Mouse (Mus musculus) heart, adult 2 months (tissue): ENCODE measurements around the gene Noxo1. TPM values are rescaled to one million over a fixed set of nuclear protein-coding genes. Genes with fewer than 3 reads are reported as not detected.
"Not testable (repeated sequence)": the region's sequence is repeated elsewhere in the genome, so short reads cannot be mapped to it uniquely, and the experiment has no call there.

ENCODE experiments used
- DNase-seq, 2 experiments: peaks; one replicate each; pipeline ENCODE4 v3.0.0; 2021
- H3K27ac ChIP-seq: fragments of 200-600 bp; 2 replicates; pipeline ENCODE4 v1.8.1; 2022
- H3K27me3 ChIP-seq: fragments of 200-500 bp; 2 replicates; pipeline ENCODE4 v1.6.1; 2012; ENCODE audit warnings: mild to moderate bottlenecking, low read length, inconsistent platforms, mixed read lengths; ENCODE audit not compliant: control insufficient read depth, insufficient read depth
- H3K36me3 ChIP-seq: fragments of 200-500 bp; 2 replicates; pipeline ENCODE4 v1.6.1; 2012; ENCODE audit warnings: low read length, inconsistent platforms; ENCODE audit not compliant: control insufficient read depth, insufficient read depth
- H3K4me1 ChIP-seq: fragments of 200-500 bp; 2 replicates; pipeline ENCODE4 v1.6.1; 2011; ENCODE audit warnings: low read length; ENCODE audit not compliant: control insufficient read depth, insufficient read depth
- H3K4me3 ChIP-seq: fragments of 200-600 bp; 2 replicates; pipeline ENCODE4 v1.8.1; 2022
- H3K79me2 ChIP-seq: fragments of 200-500 bp; replicated peaks from 2 replicates; pipeline ENCODE4 v1.6.1; 2012; ENCODE audit warnings: mild to moderate bottlenecking, inconsistent platforms, low read length, moderate library complexity, mixed read lengths; ENCODE audit not compliant: control insufficient read depth, insufficient read depth
- H3K9ac ChIP-seq: fragments of 200-500 bp; 2 replicates; pipeline ENCODE4 v1.6.1; 2012; ENCODE audit warnings: low read depth, mild to moderate bottlenecking, control low read depth, inconsistent platforms, low read length, mixed read lengths
- CTCF ChIP-seq: fragments of 200-600 bp; IDR thresholded peaks from 2 replicates; pipeline ENCODE4 v1.8.1; 2022; ENCODE audit warnings: antibody characterized with exemption, mild to moderate bottlenecking, moderate library complexity
- EP300 ChIP-seq: fragments of 200-500 bp; IDR thresholded peaks from 2 replicates; pipeline ENCODE4 v1.6.1; 2011; ENCODE audit warnings: low read depth, low read length, control low read depth; ENCODE audit not compliant: insufficient read depth
- POLR2A ChIP-seq: fragments of 200-500 bp; IDR thresholded peaks from 2 replicates; pipeline ENCODE4 v1.6.1; 2011; ENCODE audit warnings: mild to moderate bottlenecking, low read depth, low read length, control low read depth; ENCODE audit not compliant: insufficient read depth
- WGBS: fragments of 180-500 bp; shearing (Covaris S2); methylation state at CpG from one replicate; pipeline ENCODE4 v1.1.7; 2018; 5-methylcytosine and 5-hydroxymethylcytosine counted together
- intact Hi-C: fragments of 180-260 bp; cut with DNase I; formaldehyde crosslinking; loops from one replicate; pipeline ENCODE4 v1.15.1; 2025
- polyA plus RNA-seq: library from polyadenylated mRNA; depleted of rRNA; stranded (reverse); fragments of >200 nt; gene quantifications from 2 replicates; pipeline ENCODE4 v1.2.3, GENCODE M21; 2012
- total RNA-seq, 2 experiments: library from RNA; stranded (reverse); gene quantifications; 2 replicates each; pipeline ENCODE4 v1.2.3; 2021

The Noxo1 gene
- total and polyA plus RNA-seq, 3 experiments: 0.65 to 4.5 (median 1.0) TPM

DNA sequence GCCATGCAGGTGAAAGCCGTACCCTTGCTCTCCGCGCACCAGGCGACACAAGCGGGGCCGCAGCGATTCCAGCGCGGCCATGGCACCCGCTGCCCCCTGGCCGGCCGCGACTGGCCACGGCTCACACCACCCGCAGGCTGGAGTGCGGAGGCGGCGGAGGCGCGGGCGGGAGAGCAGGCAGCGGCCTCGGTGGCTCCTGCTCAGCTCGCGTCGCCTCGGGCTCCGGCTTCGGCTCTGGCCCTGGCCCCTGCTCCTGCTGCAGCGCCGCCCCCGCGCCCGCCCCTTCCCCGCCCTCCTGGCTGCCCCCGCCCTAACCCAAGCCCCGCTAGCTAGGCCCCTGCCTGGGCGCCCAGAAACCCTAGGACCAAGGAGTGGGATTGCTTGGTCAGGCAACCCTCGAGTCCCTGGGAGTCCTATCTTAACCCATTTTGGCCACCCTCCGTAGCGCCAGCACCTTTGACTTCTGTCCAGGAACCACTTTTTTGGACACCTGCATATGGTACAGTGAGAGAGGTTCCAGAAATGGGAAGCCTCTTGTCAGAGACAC is 45.9 kb upstream of the Noxo1 start, which contains the start of gene Slc9a3r2:
Slc9a3r2 (minus strand) TSS at position 258 of the 547 bp plus-strand sequence.
- intact Hi-C loops: loop anchor here (1.0 to 5.0 kb wide), 3 partner anchors 18 to 123 kb away; partner anchors contain the start of genes Nthl1, Traf7 and Tsc2
- H3K4me3 ChIP-seq: peak within 1 kb of the TSS; percentile 97
- peak within 1 kb of the TSS; percentile 99 for H3K9ac ChIP-seq
- 1% methylated on average over 35 of the region's 41 CpGs for WGBS
- H3K79me2 ChIP-seq: peaks cover 3% of the 10 kb centered on the region
- H3K27me3 ChIP-seq: no peaks in the 10 kb centered on the region
- peak within 1 kb of the TSS; percentile 98 for H3K27ac ChIP-seq
- no peaks in the 10 kb centered on the region for H3K36me3 ChIP-seq
- H3K4me1 ChIP-seq: peaks cover 11% of the 10 kb centered on the region
- TF ChIP-seq POLR2A (peak; percentile 80), EP300 (no peak)
- DNase-seq: peak; percentile 82 to 83

DNA sequence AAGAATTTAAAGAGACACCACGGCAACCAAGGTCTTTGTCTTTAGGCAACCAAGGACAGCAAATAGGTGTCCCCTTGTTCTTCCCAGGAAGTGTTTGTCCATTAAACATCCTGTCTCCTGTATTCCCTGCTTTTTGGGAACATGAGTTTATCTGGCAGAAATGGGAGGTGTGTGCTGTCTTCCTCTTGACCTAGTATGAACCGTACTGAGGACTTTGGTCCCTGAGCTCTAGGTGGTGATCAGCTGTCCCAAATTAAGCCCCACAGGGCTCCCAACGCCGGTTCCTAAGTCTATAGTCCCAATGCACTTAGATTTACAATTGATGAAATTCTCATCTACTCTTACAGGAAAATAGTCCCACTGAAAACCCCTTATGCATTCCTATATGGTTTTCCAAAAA is 45.3 kb upstream of the Noxo1 start:
- no peak for DNase-seq
- intact Hi-C loops: loop anchor here (1.0 to 5.0 kb wide), 3 partner anchors 18 to 123 kb away; partner anchors contain the start of genes Nthl1, Traf7 and Tsc2
- peak overlapping the region; percentile 98 for H3K27ac ChIP-seq
- no peak for TF ChIP-seq EP300
- TF ChIP-seq POLR2A: no peak
- TF ChIP-seq CTCF: no peak
- H3K36me3 ChIP-seq: no peaks in the 10 kb centered on the region
- no peaks in the 10 kb centered on the region for H3K27me3 ChIP-seq
- peaks cover 8% of the 10 kb centered on the region for H3K4me1 ChIP-seq
- peak overlapping the region; percentile 97 for H3K4me3 ChIP-seq
- WGBS: 62% methylated on average over 4 of the region's 4 CpGs
- H3K79me2 ChIP-seq: peaks cover 3% of the 10 kb centered on the region
- H3K9ac ChIP-seq: peak overlapping the region; percentile 75; the same call in 1 of the 2 replicates

DNA sequence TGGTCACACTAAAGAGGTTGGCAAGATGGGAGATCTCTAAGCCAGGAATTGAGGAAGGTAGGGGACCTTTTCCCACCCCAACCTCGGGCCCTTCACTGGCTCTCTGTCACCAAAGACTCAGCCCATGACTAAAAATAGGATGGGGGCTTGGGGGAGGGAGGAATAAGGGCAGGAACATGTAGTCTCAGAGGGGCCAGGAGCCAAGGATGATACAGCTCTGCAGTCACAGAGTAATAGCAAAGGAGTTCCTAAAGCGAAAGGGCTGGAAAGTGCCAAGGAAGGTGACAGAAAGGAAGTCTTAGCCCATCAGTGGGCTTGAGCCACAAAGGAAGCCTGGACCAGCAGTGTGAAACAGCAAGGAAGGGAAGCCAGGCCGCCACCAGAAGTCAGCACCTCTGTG is 44.2 kb upstream of the Noxo1 start:
- 29% methylated on average over 3 of the region's 3 CpGs for WGBS
- no peak for DNase-seq
- Histone ChIP-seq H3K79me2 (peaks cover 3% of the 10 kb centered on the region), H3K27me3 (no peaks in the 10 kb centered on the region), H3K4me1 (peaks cover 8% of the 10 kb centered on the region), H3K4me3 (no peak overlapping the region), H3K27ac (peak overlapping the region; percentile 31), H3K36me3 (no peaks in the 10 kb centered on the region), H3K9ac (no peak overlapping the region)
- intact Hi-C loops: loop anchor here (5.0 kb wide), 2 partner anchors 55 to 125 kb away; partner anchors contain the start of gene Traf7
- TF ChIP-seq EP300 (no peak), CTCF (no peak), POLR2A (no peak)

DNA sequence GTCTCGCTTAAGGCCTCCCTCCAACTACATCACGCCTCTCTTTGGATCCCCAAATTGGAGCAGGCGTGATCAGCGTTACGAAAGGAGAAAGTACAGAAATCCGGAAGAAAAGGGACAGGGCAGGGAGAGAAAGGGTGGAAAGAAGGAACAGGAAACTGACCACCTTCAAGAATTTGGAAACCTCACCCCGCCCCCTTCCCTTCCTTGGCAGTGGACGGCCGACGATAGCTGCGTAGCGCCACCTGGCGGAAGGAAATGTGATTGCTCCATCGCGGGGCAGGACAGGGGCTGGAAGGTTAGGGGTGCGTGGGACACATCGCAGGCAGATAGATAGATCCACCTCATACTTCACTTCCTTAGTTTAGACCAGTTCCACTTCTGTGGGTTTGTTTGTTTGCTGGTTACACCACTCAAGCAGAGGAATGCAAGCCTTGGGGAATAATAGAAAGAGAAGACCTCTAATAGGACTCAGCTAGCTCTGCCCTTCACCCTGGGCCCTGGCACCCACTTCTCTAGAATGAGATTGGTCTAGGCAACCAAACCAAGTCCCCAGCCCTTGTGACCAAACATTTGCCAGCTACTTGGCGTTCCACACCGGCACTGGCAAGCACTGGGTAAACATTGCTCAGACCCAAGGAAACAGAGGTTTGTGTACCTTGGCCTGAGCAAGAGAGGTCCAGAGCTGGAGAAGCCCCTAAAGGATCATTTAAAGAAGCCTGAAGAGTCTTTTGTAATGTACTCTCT is 41.9 kb upstream of the Noxo1 start:
- Histone ChIP-seq H3K27ac (peak overlapping the region; percentile 45), H3K4me1 (peaks cover 8% of the 10 kb centered on the region), H3K36me3 (no peaks in the 10 kb centered on the region), H3K27me3 (peaks cover 15% of the 10 kb centered on the region), H3K9ac (peak overlapping the region; percentile 19; the same call in 1 of the 2 replicates), H3K79me2 (peaks cover 3% of the 10 kb centered on the region; the same call in 1 of the 2 replicates), H3K4me3 (peak overlapping the region; percentile 33; the same call in 1 of the 2 replicates)
- TF ChIP-seq CTCF: peak; percentile 96
- TF ChIP-seq EP300: peak; percentile 91
- no peak for TF ChIP-seq POLR2A
- WGBS: 5% methylated on average over 19 of the region's 19 CpGs
- DNase-seq: peak; percentile 79 to 84
- intact Hi-C loops: loop anchor here (2.0 to 5.0 kb wide), 3 partner anchors 57 to 127 kb away; partner anchors contain the start of gene Traf7

DNA sequence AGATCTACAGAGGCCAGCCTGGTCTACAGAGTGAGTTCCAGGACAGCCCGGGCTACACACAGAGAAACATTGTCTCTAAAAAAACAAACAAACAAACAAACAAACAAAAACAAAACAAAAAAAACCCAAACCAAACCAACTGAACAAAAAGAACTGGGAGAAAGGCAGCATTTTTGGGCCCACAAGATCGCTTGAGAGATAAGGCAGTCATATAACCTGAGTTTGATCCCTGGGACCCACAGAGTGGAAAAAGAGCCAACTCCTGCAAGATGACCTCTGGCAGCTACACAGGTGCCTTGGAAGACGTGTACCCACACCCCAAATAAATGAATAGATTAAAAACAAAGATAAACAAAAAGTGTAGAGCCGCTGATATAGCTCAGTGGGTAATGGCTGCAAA is 41.1 kb upstream of the Noxo1 start:
- no peak for DNase-seq
- Histone ChIP-seq H3K9ac (no peak overlapping the region), H3K27ac (no peak overlapping the region), H3K79me2 (peaks cover under 1% of the 10 kb centered on the region; the same call in 1 of the 2 replicates), H3K4me1 (peaks cover 8% of the 10 kb centered on the region), H3K36me3 (no peaks in the 10 kb centered on the region), H3K4me3 (no peak overlapping the region), H3K27me3 (peaks cover 15% of the 10 kb centered on the region)
- intact Hi-C loops: loop anchor here (2.0 to 5.0 kb wide), 3 partner anchors 58 to 128 kb away; partner anchors contain the start of gene Traf7
- TF ChIP-seq CTCF: no peak
- no peak for TF ChIP-seq EP300
- TF ChIP-seq POLR2A: no peak
- WGBS: 79% methylated on average over 4 of the region's 4 CpGs

DNA sequence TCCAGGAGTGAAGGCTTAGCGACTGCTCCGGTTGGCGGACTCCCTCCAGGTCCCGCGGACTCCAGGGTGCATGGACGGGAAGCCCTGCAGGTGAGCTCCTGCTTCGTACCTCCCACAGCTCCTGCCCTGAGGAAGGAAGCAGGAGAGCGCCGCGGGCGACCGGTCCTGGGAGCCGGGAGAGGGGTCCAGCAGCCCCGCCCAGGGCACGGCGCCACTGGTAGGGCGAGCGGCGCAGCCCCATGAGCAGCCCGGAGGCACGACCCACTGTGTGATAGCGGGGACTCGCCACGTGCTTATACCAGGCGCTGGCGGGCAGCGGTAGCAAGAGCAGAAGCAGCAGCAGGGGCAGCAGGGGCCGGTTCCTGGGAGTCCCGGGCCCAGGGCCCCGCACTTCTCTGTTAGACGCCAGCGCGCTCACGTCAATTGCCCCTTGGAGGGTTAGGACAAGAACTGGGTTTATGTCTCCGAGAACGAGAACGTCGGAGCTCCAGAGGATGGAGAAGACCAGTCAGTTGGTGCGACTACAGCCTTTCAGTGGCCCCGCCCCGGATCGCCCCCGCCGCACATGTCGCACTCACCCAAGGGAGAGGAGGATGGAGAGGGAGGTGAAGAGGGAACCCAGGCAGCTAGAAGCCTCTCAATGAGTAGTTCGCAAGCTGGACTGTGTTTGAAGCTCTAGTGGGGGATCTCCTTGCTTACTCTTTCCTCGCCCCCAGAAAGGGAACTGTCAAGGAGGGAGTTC is 37.8 kb upstream of the Noxo1 start, which contains the start of gene Npw:
Npw (minus strand) TSS at position 441 of the 742 bp plus-strand sequence.
- Histone ChIP-seq H3K36me3 (no peaks in the 10 kb centered on the region), H3K4me3 (peak within 1 kb of the TSS; percentile 39), H3K9ac (peak within 1 kb of the TSS; percentile 68), H3K79me2 (no peaks in the 10 kb centered on the region), H3K27ac (no peak within 1 kb of the TSS), H3K27me3 (peaks cover 15% of the 10 kb centered on the region), H3K4me1 (peaks cover 4% of the 10 kb centered on the region)
- intact Hi-C loops: no loop called here
- no peak for TF ChIP-seq EP300
- 4% methylated on average over 47 of the region's 47 CpGs for WGBS
- no peak for DNase-seq

DNA sequence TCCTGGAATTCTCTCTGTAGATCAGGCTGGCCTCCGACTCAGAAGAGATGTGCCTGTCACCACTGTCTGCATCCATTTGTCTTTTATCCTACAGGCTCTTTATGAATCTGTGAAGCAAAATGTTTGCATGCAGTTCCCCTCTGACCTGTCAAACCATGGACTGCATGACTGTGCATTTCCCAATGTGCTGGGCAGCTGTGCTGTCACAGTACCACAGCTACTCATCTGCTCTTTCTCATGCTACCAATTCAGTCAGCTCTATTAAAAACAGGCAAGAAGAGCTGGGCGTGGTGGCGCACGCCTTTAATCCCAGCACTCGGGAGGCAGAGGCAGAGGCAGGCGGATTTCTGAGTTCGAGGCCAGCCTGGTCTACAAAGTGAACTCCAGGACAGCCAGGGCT is 29.0 kb upstream of the Noxo1 start:
- not testable (repeated sequence) for H3K79me2 ChIP-seq, H3K4me1 ChIP-seq, DNase-seq, H3K27ac ChIP-seq, H3K36me3 ChIP-seq, H3K27me3 ChIP-seq, H3K4me3 ChIP-seq, H3K9ac ChIP-seq
- intact Hi-C loops: loop anchor here (5.0 kb wide), 1 partner anchor 190 kb away; the partner anchor contains the start of gene Mlst8
- 53% methylated on average over 7 of the region's 7 CpGs for WGBS
